Mouse (Mus musculus) stomach, postnatal 0 days (tissue): Measurements from ENCODE around the gene Neurog3.

Experiments
- CTCF ChIP-seq: IDR thresholded peaks from 2 replicates; pipeline ENCODE4 v1.5.1; 2016; ENCODE audit warnings: antibody characterized with exemption, low read depth, mild to moderate bottlenecking, moderate library complexity
- EP300 ChIP-seq: optimal IDR thresholded peaks from 2 replicates; pipeline ENCODE3; 2016; ENCODE audit warnings: antibody characterized with exemption

DNA sequence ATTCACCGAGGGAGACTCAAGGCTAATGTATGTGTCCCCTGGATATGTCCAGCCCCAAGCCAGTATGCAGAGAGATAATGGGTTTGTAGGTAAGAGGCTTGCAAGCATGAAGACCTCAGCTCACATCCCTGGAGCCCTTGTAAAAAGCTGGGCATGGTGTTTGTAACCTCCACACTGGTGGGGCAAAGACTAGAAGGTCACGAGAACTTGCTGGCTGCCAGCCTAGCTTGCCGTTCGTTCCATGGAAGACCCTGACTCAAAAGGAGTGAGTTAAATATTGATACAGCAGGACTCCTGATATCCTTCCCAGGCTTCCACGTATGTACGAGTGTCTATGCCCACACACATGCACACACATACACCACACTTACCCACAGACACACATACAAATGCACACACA lies 38.5 kb upstream of the Neurog3 start:
- no peak for TF ChIP-seq CTCF
- no peak for TF ChIP-seq EP300
